Mouse (Mus musculus): Measurements from ENCODE around the gene Zfp777.

DNA sequence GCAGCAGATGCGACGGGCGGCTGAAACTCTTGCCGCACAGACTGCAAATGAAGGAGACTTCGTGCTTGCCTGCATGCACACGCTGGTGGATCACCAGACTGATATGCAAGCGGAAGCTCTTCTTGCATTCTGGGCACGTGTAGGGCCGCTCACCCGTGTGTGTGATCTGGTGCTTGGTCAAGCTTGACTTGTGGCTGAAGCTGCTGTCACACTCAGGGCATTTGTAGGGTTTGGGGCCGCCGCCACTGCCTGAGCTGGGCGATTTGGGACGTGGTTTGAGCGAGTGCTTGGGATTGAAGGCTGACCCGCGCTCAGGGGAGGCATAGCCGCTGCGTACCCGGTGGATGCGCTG is 23.7 kb downstream of the Zfp777 start:
- TF ChIP-seq CTCF (conservative IDR thresholded peaks at IDR 0.05; ENCODE audit: low read length): no peak
- TF ChIP-seq NANOG (IDR thresholded peaks at IDR 0.05; ENCODE audit: borderline replicate concordance, low read length): no peak
- TF ChIP-seq POU5F1 (IDR thresholded peaks at IDR 0.05; ENCODE audit: borderline replicate concordance, low read length): no peak

Data from E14TG2a.4 (cell line).